Mouse (Mus musculus): ENCODE results near the gene Pitpna.
"Not testable (repeated sequence)": the region's sequence is repeated elsewhere in the genome, so short reads cannot be mapped to it uniquely, and the experiment has no call there.

The Pitpna gene

GRCm38 (mm10) chr11:75588285-75588941, 516 bp downstream of the Pitpna start:
- peak; percentile 36 for DNase-seq (ENCODE audit: low read depth, low spot score)

- no peak for DNase-seq (ENCODE audit: low read depth, low spot score)
Measured at GRCm38 (mm10) chr11:75592612-75593011, 4.7 kb downstream of the Pitpna start.

- no peak for DNase-seq (ENCODE audit: low read depth, low spot score)
Measured at GRCm38 (mm10) chr11:75594431-75594830, 6.5 kb downstream of the Pitpna start.

DNA sequence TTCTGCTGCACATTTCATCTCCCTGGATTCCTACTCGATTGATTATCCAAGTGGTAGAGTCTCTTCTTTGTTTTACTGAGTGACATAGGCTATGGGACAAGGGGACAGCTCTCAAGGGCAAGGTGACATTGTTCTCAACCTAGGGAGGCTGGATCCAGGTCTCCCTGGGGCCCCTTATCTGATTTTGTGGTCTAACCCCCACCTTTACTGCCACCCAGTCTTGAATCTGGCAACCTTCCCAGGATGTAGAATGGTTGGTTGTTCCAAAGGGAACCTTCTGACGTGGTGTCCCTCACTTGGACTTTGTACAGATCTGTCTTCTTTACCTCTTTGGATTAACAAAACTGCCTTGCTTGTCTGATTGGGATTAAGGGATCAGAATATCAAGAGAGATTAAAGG, 7.5 kb downstream of the Pitpna start:
- DNase-seq (ENCODE audit: low read depth, low spot score): no peak

- no peak for DNase-seq (ENCODE audit: low read depth, low spot score)
Measured at GRCm38 (mm10) chr11:75595816-75596215, 7.9 kb downstream of the Pitpna start.

GRCm38 (mm10) chr11:75596726-75597255, 8.9 kb downstream of the Pitpna start:
- DNase-seq (ENCODE audit: low read depth, low spot score): no peak

DNA sequence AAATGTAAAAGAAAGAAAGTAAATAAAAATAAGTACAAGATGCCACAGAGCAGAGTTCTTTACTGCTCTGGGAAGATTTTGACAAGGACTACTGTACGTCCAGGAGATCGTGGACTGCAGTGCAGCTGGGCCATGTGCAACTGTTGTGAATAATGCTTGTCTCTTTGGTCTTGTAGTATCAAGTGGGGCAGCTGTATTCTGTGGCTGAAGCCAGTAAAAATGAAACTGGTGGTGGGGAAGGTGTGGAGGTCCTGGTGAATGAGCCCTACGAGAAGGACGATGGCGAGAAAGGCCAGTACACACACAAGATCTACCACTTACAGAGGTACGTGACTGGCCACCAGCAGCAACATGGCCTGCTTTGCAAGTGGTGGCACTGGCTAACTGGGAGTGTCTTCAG, 10.1 kb downstream of the Pitpna start:
- no peak for DNase-seq (ENCODE audit: low read depth, low spot score)

DNA sequence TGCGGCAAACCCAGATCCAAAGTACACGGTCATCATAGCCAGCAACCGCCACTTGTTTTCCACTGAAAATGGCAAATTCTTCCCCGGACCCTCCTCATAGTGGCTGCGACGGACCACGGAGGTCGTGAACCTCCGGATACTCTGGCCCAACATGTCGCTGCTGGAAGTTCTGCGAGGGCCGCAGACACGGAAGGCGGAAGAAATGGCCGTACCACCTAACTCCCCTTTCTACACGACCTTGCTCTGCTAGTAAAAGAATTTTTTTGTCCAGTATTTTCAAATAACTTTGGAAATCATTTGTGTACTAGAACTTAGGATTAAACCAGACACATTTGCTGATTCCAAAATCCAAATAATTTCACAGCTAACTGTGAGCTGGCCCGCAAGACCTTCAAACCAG, 11.9 kb downstream of the Pitpna start:
- DNase-seq (ENCODE audit: low read depth, low spot score): not testable (repeated sequence)

DNA sequence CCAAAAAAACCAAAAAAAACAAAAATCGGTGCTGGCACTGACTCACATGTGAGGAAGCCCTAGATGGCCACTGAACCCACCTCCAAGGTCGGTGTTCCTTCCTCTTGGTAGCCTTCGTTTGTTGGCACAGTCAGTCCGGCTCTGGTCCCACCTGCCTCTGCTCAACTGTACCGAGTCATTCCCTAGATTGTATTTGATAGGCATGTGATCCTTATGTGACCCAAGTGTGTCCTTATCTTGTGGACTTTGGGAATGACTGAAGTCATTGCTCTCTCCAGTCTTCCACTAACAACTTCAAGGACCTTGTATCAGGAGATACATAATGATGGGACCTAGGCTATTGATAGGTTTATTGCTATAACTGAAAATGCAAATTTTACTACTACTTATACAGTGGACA, 16.9 kb downstream of the Pitpna start:
- no peak for DNase-seq (ENCODE audit: low read depth, low spot score)

DNA sequence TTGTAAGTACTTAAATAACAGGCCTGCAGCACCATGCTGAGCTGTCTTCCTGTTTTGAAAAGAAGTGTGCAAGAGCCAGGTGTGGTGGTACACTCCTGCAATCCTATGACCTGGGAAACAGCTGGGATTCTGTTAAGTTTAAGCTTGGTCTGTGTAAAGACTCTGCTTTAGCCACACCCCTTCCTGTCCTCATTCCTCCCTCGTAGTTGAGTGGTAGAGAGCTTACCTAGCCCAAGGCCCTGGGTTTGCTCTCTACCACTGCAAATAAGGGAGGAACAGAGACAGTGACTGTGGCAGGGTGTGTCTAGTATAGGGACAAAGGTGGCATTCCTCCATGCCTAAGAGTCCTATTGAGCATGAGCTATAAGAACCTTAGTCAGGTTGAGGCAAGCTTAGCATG, 17.4 kb downstream of the Pitpna start:
- DNase-seq (ENCODE audit: low read depth, low spot score): no peak

- DNase-seq (ENCODE audit: low read depth, low spot score): no peak
Measured at GRCm38 (mm10) chr11:75608776-75609175, 20.9 kb downstream of the Pitpna start.

DNA sequence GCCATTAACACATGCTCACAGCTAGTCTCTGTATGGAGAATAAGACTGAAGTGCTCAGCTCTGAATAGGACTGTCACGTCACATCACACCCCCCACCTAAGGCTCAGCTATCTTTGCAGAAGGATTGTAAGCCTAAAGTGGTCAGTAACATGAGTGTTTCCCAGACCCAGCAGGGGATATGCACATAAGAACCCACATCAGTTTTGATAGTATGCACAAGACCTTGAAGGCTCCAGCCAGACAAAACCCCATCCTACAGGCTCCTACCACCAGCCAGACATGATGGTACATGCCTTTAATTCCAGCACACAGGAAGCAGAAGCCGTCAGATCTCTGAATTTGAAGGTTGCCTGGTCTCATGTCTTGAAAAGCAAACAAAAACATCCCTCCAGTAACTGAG, 22.1 kb downstream of the Pitpna start:
- DNase-seq (ENCODE audit: low read depth, low spot score): no peak

DNA sequence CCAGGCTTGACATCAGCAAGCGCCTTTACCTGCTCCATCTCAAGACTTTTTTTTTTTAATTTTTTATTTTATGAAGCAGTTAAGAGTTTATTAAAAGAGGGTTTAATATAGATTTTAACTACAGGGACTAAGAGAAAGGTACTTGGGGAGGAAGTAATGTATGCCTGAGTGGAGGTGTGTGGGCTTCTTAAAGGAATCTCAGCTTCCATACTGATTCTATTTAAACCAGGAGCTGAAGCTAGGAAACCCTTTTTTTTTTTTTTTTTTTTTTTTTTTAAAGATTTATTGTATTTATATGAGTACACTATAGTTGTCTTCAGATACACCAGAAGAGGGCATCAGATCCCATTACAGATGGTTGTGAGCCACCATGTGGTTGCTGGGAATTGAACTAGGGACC, 26.9 kb downstream of the Pitpna start:
- no peak for DNase-seq (ENCODE audit: low read depth, low spot score)

GRCm38 (mm10) chr11:75615556-75615955, 27.7 kb downstream of the Pitpna start:
- no peak for DNase-seq (ENCODE audit: low read depth, low spot score)

GRCm38 (mm10) chr11:75619133-75619532, 31.2 kb downstream of the Pitpna start:
- peak; percentile 24 for DNase-seq (ENCODE audit: low read depth, low spot score)

DNA sequence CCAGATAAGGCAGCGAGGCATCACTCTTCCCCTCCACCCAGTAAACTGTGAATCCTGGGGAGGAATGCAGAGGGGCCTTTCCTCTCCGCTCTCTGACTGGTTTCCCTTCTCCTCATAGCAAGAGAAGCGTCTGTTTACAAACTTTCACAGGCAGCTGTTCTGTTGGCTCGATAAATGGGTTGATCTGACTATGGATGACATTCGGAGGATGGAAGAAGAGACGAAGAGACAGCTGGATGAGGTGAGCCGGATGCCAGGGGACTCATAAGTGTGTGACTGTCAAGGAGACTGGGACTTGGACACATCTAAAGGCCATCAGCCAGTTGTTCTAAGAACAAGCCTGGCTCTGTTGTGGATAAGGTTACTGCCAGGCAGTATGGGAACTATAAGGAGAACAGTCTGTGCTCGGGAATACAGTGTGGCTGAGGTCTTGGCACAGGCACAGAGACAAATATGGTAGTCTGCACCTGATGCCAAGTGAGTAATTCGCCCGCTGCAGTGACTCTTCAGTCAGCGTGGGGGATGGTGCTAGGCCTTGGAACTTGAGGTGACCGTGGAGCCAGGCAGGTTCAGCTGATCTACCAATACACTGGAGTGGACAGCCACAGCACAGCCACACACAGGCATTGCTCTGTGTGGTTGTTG, 32.4 kb downstream of the Pitpna start:
- no peak for DNase-seq (ENCODE audit: low read depth, low spot score)

- DNase-seq (ENCODE audit: low read depth, low spot score): no peak
Measured at GRCm38 (mm10) chr11:75621426-75621825, 33.5 kb downstream of the Pitpna start.

DNA sequence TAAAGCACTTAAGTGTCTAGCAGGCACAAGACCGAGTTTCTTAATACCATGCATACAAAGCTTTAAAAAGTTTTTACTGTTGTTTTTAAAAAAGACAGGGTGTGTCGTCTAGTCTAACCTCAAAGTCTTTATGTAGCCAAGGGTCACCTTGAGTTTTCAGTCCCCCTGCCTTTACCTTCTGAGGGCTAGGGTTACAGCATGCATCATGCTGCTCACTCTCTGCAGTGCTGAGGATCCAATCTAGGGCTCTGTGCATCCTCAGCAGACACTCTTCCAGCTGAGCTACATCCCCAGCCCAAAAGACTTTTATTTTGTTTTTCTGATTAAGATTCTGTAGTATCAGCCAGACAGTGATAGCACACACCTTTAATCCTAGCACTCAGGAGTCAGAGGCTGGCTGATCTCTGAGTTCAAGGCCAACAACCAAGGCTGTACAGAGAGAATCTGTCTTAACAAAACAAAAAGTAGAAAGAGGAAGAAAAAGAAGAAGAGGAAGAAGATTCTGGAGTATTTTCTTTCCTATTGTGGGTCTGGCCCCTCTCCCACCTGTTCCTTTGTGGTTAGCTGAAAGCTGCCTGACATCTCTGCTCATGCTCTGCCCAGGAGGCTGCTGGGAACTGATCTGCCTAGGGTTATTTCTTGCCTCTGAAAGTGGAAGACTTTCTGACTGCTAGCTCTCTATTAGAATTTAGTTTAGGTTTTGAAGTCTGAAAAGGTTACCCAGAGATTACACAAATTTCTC, 34.9 kb downstream of the Pitpna start:
- no peak for DNase-seq (ENCODE audit: low read depth, low spot score)

- DNase-seq (ENCODE audit: low read depth, low spot score): no peak
Measured at GRCm38 (mm10) chr11:75624102-75624554, 36.2 kb downstream of the Pitpna start.

GRCm38 (mm10) chr11:75625820-75626219, 37.9 kb downstream of the Pitpna start:
- no peak for DNase-seq (ENCODE audit: low read depth, low spot score)

- no peak for DNase-seq (ENCODE audit: low read depth, low spot score)
Measured at GRCm38 (mm10) chr11:75630098-75630497, 42.2 kb downstream of the Pitpna start.

DNA sequence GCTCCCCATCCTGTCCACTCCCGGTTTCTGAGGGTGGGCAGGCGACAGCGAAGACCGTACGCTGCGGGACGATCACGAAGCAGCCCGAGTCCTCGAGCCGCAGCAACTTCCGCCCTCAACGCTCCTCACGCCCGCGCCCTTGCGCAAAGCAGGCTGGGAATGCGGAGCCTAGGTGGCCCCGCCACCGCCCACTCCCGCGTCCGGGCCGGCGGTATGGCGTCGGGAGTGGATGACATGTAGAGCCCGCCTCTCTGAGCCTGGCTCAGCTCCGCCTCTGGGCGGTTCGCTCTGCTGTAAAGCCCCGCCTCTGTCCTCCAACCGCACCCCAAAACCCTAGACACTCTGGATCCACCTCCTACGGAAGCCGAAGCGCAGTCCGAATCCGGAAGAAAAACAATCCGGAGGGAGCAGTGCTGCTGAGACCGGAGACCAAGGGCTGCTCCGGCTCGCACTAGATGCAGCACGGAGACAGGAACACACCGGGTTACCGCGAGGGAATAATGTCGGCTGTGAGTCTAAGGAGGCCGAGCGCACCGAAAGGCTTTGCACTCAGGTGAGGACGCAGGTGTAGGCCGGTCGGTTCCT, 42.8 kb downstream of the Pitpna start, which contains the start of gene Inpp5k:
Inpp5k (plus strand) TSS at position 344 of the 585 bp plus-strand sequence.
- peak; percentile 99 for DNase-seq (ENCODE audit: low read depth, low spot score)

Measured in CD4-positive helper T cell, adult 2 months (primary cell).